Comparison of ENCODE assay signal across 12 mouse cellular contexts in the genomic region with DNA sequence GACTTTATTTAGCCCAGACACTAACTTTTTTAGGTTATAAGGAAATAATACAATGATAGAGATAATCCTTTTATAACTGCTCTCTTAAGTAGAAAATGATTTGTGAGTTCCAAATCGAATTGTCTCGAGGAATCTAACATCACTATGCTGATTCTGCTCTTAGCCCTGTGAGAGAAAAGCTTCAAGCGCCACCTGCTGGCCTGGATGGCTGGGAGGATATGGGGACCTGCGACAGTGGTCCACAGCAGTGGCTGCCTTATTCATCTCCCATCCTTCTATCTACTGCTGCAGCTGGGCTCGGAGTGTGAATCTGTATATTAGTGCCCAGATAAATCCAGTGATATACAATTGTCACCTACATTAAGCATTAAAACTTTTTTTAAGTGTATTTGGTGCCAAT. TPM values are rescaled to one million over a fixed set of nuclear protein-coding genes. Genes with fewer than 3 reads are reported as not detected.
DNase-seq lines count a peak whose midpoint lies in the region; ATAC-seq lines count a peak whose summit lies in the region.
"Not testable (repeated sequence)": the region's sequence is repeated elsewhere in the genome, so short reads cannot be mapped to it uniquely, and the experiment has no call there.
"Had no signal": no experiment of that assay in that cellular context is flagged by ENCODE, and none has a peak within 500 bp of the region (broad histone marks: within the 10 kb centered on the region; RNA-seq: fewer than 3 reads in every experiment).

No protein-coding gene starts in this region.

- H3K4me1 ChIP-seq in midbrain, embryonic 11.5 days (ENCODE audit: control insufficient read depth, insufficient read depth, low read length), result not testable (repeated sequence)

- WGBS in midbrain, embryonic 11.5 days, result 41% methylated on average over 5 of the region's 5 CpGs

- H3K9me3 ChIP-seq in midbrain, embryonic 11.5 days (ENCODE audit: control insufficient read depth, low read length), result not testable (repeated sequence)

- not testable (repeated sequence) for H3K4me3 ChIP-seq in midbrain, embryonic 11.5 days (ENCODE audit: low read depth, low read length)

- intact Hi-C loops in left cerebral cortex, postnatal 4 days (cut with DNase I), result not testable (repeated sequence)

- peak; percentile 50; the same call in 1 of the 2 replicates for ATAC-seq in frontal cortex, adult (ENCODE audit: low TSS enrichment)
- ATAC-seq in inflammation-experienced regulatory T-cells, adult 6 months, result peak; percentile 68
- peak; percentile 69; the same call in 1 of the 2 replicates for ATAC-seq in midbrain, embryonic 11.5 days (ENCODE audit: low FRiP score)

- not testable (repeated sequence) for H3K36me3 ChIP-seq in midbrain, embryonic 11.5 days (ENCODE audit: control insufficient read depth, insufficient read depth, low read length)

- DNase-seq in T-cell, adult 2 months (ENCODE audit: low spot score), result peak; percentile 16
- DNase-seq in cerebellum, postnatal 25 days, result peak; percentile 18 to 40
- DNase-seq in left cerebral cortex, postnatal 4 days, result peak; percentile 20
- peak; percentile 81 for DNase-seq in midbrain, embryonic 11.5 days (ENCODE audit: low spot score, missing footprints)
- DNase-seq in right cerebral cortex, postnatal 4 days, result peak; percentile 21

- not testable (repeated sequence) for H3K9ac ChIP-seq in midbrain, embryonic 11.5 days (ENCODE audit: low read length)

- H3K27ac ChIP-seq in midbrain, embryonic 11.5 days (ENCODE audit: low read depth, low read length), result not testable (repeated sequence)

- not testable (repeated sequence) for H3K27me3 ChIP-seq in midbrain, embryonic 11.5 days (ENCODE audit: control insufficient read depth, insufficient read depth, low read length)

- H3K4me2 ChIP-seq in midbrain, embryonic 11.5 days, result not testable (repeated sequence)

RNA-seq across cellular contexts. Expression of gene Ear6, which starts 25.7 kb away (rescaled TPM):
- not detected for polyA plus RNA-seq in inflammation-experienced regulatory T-cells, adult 6 months (2017; shearing (Covaris generic))
- total RNA-seq in left cerebral cortex, postnatal 4 days (2021), result not detected
- not detected in 2 replicates for polyA plus RNA-seq in midbrain, embryonic 11.5 days (2014; fragmentation: Nextera tagmentation; extraction: Ambion mirVana)
- total RNA-seq: adrenal gland, adult 18-20 months; left cerebral cortex, adult 8-10 months had no signal
- polyA plus RNA-seq: frontal cortex, adult 2 months; heart, embryonic 10.5 days; neural tube, embryonic 12.5 days had no signal

RNA-seq across cellular contexts. Expression of gene AY358078, which starts 28.0 kb away (rescaled TPM):
- not detected for polyA plus RNA-seq in inflammation-experienced regulatory T-cells, adult 6 months (2017; shearing (Covaris generic))
- not detected for total RNA-seq in left cerebral cortex, postnatal 4 days (2021)
- not detected in 2 replicates for polyA plus RNA-seq in midbrain, embryonic 11.5 days (2014; fragmentation: Nextera tagmentation; extraction: Ambion mirVana)
- total RNA-seq: adrenal gland, adult 18-20 months; left cerebral cortex, adult 8-10 months had no signal
- polyA plus RNA-seq: frontal cortex, adult 2 months; heart, embryonic 10.5 days; neural tube, embryonic 12.5 days had no signal

RNA-seq across cellular contexts. Expression of gene Ang4, which starts 54.5 kb away (rescaled TPM):
- polyA plus RNA-seq in inflammation-experienced regulatory T-cells, adult 6 months (2017; shearing (Covaris generic)), result not detected
- total RNA-seq in left cerebral cortex, postnatal 4 days (2021), result not detected
- not detected in 2 replicates for polyA plus RNA-seq in midbrain, embryonic 11.5 days (2014; fragmentation: Nextera tagmentation; extraction: Ambion mirVana)
- total RNA-seq: adrenal gland, adult 18-20 months; left cerebral cortex, adult 8-10 months had no signal
- polyA plus RNA-seq: frontal cortex, adult 2 months; heart, embryonic 10.5 days; neural tube, embryonic 12.5 days had no signal

RNA-seq across cellular contexts. Expression of gene Mettl17, which starts 56.8 kb away (rescaled TPM):
- 10 to 100 TPM; 26.7 to 75.2 (median 69.3) TPM for polyA plus RNA-seq in inflammation-experienced regulatory T-cells, adult 6 months (2017; shearing (Covaris generic))
- 10 to 100 TPM; 50.3 to 63.4 TPM for total RNA-seq in left cerebral cortex, postnatal 4 days (2021)
- 49.6 and 52.4 TPM in 2 replicates for polyA plus RNA-seq in midbrain, embryonic 11.5 days (2014; fragmentation: Nextera tagmentation; extraction: Ambion mirVana)

Comparison
In these comparisons a context has a peak if more than half of its experiments do, and no peak if none do; other contexts are left out.
1. DNase-seq: peak in every context shown above with its lines; median percentile 81 in midbrain, embryonic 11.5 days; 29 in cerebellum, postnatal 25 days; 21 in right cerebral cortex, postnatal 4 days; 20 in left cerebral cortex, postnatal 4 days; 16 in T-cell, adult 2 months.